In genomic region chr2:35464089-35464534, GRCm38 (mm10) we compare ENCODE assay signal across 13 mouse cellular contexts. TPM values are rescaled to one million over a fixed set of nuclear protein-coding genes. Genes with fewer than 3 reads are reported as not detected.
DNase-seq lines count a peak whose midpoint lies in the region; ATAC-seq and TF ChIP-seq lines count a peak whose summit lies in the region.
"Had no signal": no experiment of that assay in that cellular context is flagged by ENCODE, and none has a peak within 500 bp of the region (broad histone marks: within the 10 kb centered on the region; RNA-seq: fewer than 3 reads in every experiment).

No protein-coding gene starts in this region.

- no peak for TF ChIP-seq CTCF in midbrain, postnatal 0 days (IDR thresholded peaks at IDR 0.05)
- no peak for TF ChIP-seq CTCF in liver, postnatal 0 days (IDR thresholded peaks at IDR 0.05; ENCODE audit: low read depth)

- no peak for TF ChIP-seq EP300 in liver, postnatal 0 days (IDR thresholded peaks at IDR 0.05; ENCODE audit: low read depth)

- ATAC-seq in heart, embryonic 13.5 days (ENCODE audit: extremely low read depth, insufficient number of reproducible peaks, low FRiP score, low TSS enrichment): no peak
- ATAC-seq in midbrain, postnatal 0 days (ENCODE audit: low FRiP score): no peak
- ATAC-seq in embryonic facial prominence, embryonic 13.5 days (ENCODE audit: insufficient number of reproducible peaks, insufficient read depth, low FRiP score, low TSS enrichment, low read depth): no peak
- ATAC-seq in liver, postnatal 0 days: no peak

- intact Hi-C loops in heart, postnatal 25 days (cut with DNase I): loop anchor here (5.0 kb wide), 1 partner anchor 37 kb away; no protein-coding TSS in a partner anchor
- intact Hi-C loops in left cerebral cortex, postnatal 14 days (cut with DNase I): no loop called here

- H3K4me1 ChIP-seq in heart, embryonic 13.5 days: peaks cover 37% of the 10 kb centered on the region
- H3K4me1 ChIP-seq in midbrain, embryonic 10.5 days: peaks cover 42% of the 10 kb centered on the region
- peaks cover 6% of the 10 kb centered on the region; the same call in 1 of the 2 replicates for H3K4me1 ChIP-seq in midbrain, postnatal 0 days (ENCODE audit: insufficient read depth, low read length)
- peaks cover 29% of the 10 kb centered on the region for H3K4me1 ChIP-seq in embryonic facial prominence, embryonic 13.5 days
- peaks cover 30% of the 10 kb centered on the region for H3K4me1 ChIP-seq in liver, postnatal 0 days (ENCODE audit: insufficient read depth)

- no peaks in the 10 kb centered on the region for H3K9me3 ChIP-seq in heart, embryonic 13.5 days
- H3K9me3 ChIP-seq in midbrain, embryonic 10.5 days (replicated peaks): no peaks in the 10 kb centered on the region
- H3K9me3 ChIP-seq in midbrain, postnatal 0 days (ENCODE audit: low read length): no peaks in the 10 kb centered on the region
- H3K9me3 ChIP-seq in embryonic facial prominence, embryonic 13.5 days: no peaks in the 10 kb centered on the region
- H3K9me3 ChIP-seq in liver, postnatal 0 days (ENCODE audit: low read length): peaks cover 4% of the 10 kb centered on the region; the same call in 1 of the 2 replicates
- H3K9me3 ChIP-seq: forebrain, embryonic 15.5 days; midbrain, embryonic 12.5 days had no signal

- peak overlapping the region; percentile 86 for H3K27ac ChIP-seq in heart, embryonic 13.5 days (replicated peaks)
- peak overlapping the region; percentile 15; the same call in 1 of the 2 replicates for H3K27ac ChIP-seq in midbrain, embryonic 10.5 days (replicated peaks)
- H3K27ac ChIP-seq in midbrain, postnatal 0 days (ENCODE audit: low read depth, low read length): no peak overlapping the region
- H3K27ac ChIP-seq in embryonic facial prominence, embryonic 13.5 days: peak overlapping the region; percentile 65
- H3K27ac ChIP-seq in liver, postnatal 0 days (ENCODE audit: low read depth): peak overlapping the region; percentile 34
- H3K27ac ChIP-seq: forebrain, embryonic 15.5 days; hindbrain, postnatal 0 days; midbrain, embryonic 12.5 days had no signal

- WGBS in heart, embryonic 13.5 days: 53% methylated on average over 7 of the region's 7 CpGs
- WGBS in midbrain, embryonic 10.5 days: 58% methylated on average over 7 of the region's 7 CpGs
- 76% methylated on average over 7 of the region's 7 CpGs for WGBS in midbrain, postnatal 0 days
- WGBS in embryonic facial prominence, embryonic 13.5 days: 32% methylated on average over 7 of the region's 7 CpGs
- WGBS in liver, postnatal 0 days (ENCODE audit: insufficient replicate concordance): 60% methylated on average over 7 of the region's 7 CpGs

- H3K27me3 ChIP-seq in heart, embryonic 13.5 days (replicated peaks): no peaks in the 10 kb centered on the region
- H3K27me3 ChIP-seq in midbrain, embryonic 10.5 days (ENCODE audit: low read depth, poor library complexity, severe bottlenecking): peaks cover 23% of the 10 kb centered on the region
- H3K27me3 ChIP-seq in midbrain, postnatal 0 days (ENCODE audit: insufficient read depth, low read length): peaks cover 9% of the 10 kb centered on the region; the same call in 1 of the 2 replicates
- H3K27me3 ChIP-seq in embryonic facial prominence, embryonic 13.5 days: peaks cover 3% of the 10 kb centered on the region; the same call in 1 of the 2 replicates
- no peaks in the 10 kb centered on the region for H3K27me3 ChIP-seq in liver, postnatal 0 days (ENCODE audit: insufficient read depth, low read length)

- DNase-seq in heart, postnatal 25 days (ENCODE audit: low spot score): no peak
- no peak for DNase-seq in midbrain, embryonic 10.5 days (ENCODE audit: low spot score)
- DNase-seq in midbrain, postnatal 0 days (ENCODE audit: low spot score): no peak
- DNase-seq in liver, postnatal 0 days: no peak
- DNase-seq in cerebellum, adult 8-10 months: no peak
- no peak for DNase-seq in left cerebral cortex, postnatal 14 days (ENCODE audit: low spot score in 2 of 2)
- DNase-seq: adrenal gland, adult 8-10 months; cerebellum, postnatal 25 days had no signal

- peaks cover 5% of the 10 kb centered on the region; the same call in 1 of the 2 replicates for H3K36me3 ChIP-seq in heart, embryonic 13.5 days
- H3K36me3 ChIP-seq in midbrain, embryonic 10.5 days: no peaks in the 10 kb centered on the region
- no peaks in the 10 kb centered on the region for H3K36me3 ChIP-seq in midbrain, postnatal 0 days (ENCODE audit: insufficient read depth, low read length)
- H3K36me3 ChIP-seq in embryonic facial prominence, embryonic 13.5 days: no peaks in the 10 kb centered on the region
- no peaks in the 10 kb centered on the region for H3K36me3 ChIP-seq in liver, postnatal 0 days (replicated peaks; ENCODE audit: insufficient read depth, low read length)
- H3K36me3 ChIP-seq: forebrain, embryonic 15.5 days; midbrain, embryonic 12.5 days had no signal

- H3K4me2 ChIP-seq in heart, embryonic 13.5 days: peak overlapping the region; percentile 93
- H3K4me2 ChIP-seq in midbrain, postnatal 0 days (ENCODE audit: low read depth, low read length, poor library complexity, severe bottlenecking): no peak overlapping the region
- peak overlapping the region; percentile 91 for H3K4me2 ChIP-seq in embryonic facial prominence, embryonic 13.5 days
- H3K4me2 ChIP-seq in liver, postnatal 0 days (ENCODE audit: low read depth, low read length): peak overlapping the region; percentile 82; the same call in 1 of the 2 replicates
- H3K4me2 ChIP-seq: forebrain, embryonic 15.5 days had no signal

- H3K4me3 ChIP-seq in heart, embryonic 13.5 days: no peak overlapping the region; the same call in 1 of the 2 replicates
- no peak overlapping the region for H3K4me3 ChIP-seq in midbrain, embryonic 10.5 days
- H3K4me3 ChIP-seq in midbrain, postnatal 0 days (ENCODE audit: low read depth, low read length): no peak overlapping the region
- H3K4me3 ChIP-seq in embryonic facial prominence, embryonic 13.5 days: no peak overlapping the region
- no peak overlapping the region for H3K4me3 ChIP-seq in liver, postnatal 0 days (ENCODE audit: low read depth, low read length)
- H3K4me3 ChIP-seq: forebrain, embryonic 15.5 days; midbrain, embryonic 12.5 days had no signal

- H3K9ac ChIP-seq in heart, embryonic 13.5 days: peak overlapping the region; percentile 54; the same call in 1 of the 2 replicates
- H3K9ac ChIP-seq in midbrain, postnatal 0 days (replicated peaks; ENCODE audit: low read length, poor library complexity, severe bottlenecking): no peak overlapping the region
- no peak overlapping the region for H3K9ac ChIP-seq in embryonic facial prominence, embryonic 13.5 days
- no peak overlapping the region for H3K9ac ChIP-seq in liver, postnatal 0 days (replicated peaks)
- H3K9ac ChIP-seq: forebrain, embryonic 15.5 days; midbrain, embryonic 12.5 days had no signal

RNA-seq across cellular contexts. Expression of gene Ggta1, which starts 1.1 kb away (rescaled TPM):
- 30.9 and 32.5 TPM in 2 replicates for polyA plus RNA-seq in heart, embryonic 13.5 days (2015; fragmentation: Nextera tagmentation; extraction: Ambion mirVana)
- 10 to 100 TPM; 20.4 to 23.7 TPM for total RNA-seq in heart, postnatal 25 days (2021)
- polyA plus RNA-seq in midbrain, embryonic 10.5 days (2016; fragmentation: Nextera tagmentation; extraction: Ambion mirVana): 5.0 and 6.0 TPM in 2 replicates
- 5.1 and 5.4 TPM in 2 replicates for total RNA-seq in midbrain, postnatal 0 days (2014; rRNA removed)
- 3.8 and 3.9 TPM in 2 replicates for polyA plus RNA-seq in midbrain, postnatal 0 days (2015; fragmentation: Nextera tagmentation; extraction: Ambion mirVana)
- polyA plus RNA-seq in embryonic facial prominence, embryonic 13.5 days (2015; fragmentation: Nextera tagmentation; extraction: Ambion mirVana): 16.7 and 18.8 TPM in 2 replicates
- 5.2 and 6.2 TPM in 2 replicates for polyA plus RNA-seq in liver, postnatal 0 days (2015; fragmentation: Nextera tagmentation; extraction: Ambion mirVana)
- total RNA-seq in left cerebral cortex, postnatal 14 days (2021): 1 to 10 TPM; 2.9 to 3.5 TPM
